Mouse (Mus musculus): ENCODE data around the gene Abcc10. TPM values are rescaled to one million over a fixed set of nuclear protein-coding genes. Genes with fewer than 3 reads are reported as not detected.

Gene Abcc10
- total RNA-seq (2017): 1.3 and 2.2 TPM in 2 replicates

- ATAC-seq (replicated peaks in 1 of 2; ENCODE audit: insufficient read depth in 1 of 2, low FRiP score in 2 of 2, low TSS enrichment in 1 of 2, low read depth in 1 of 2, poor library complexity in 2 of 2, severe bottlenecking in 2 of 2): peak; percentile 98 to 99
Observed at GRCm38 (mm10) chr17:46327906-46328534, at the start of gene Abcc10. Gene Abcc10, minus strand, starts transcription at chr17:46328352.

GRCm38 (mm10) chr17:46371783-46372182 is 43.6 kb upstream of the Abcc10 start:
- ATAC-seq (replicated peaks in 1 of 2; ENCODE audit: insufficient read depth in 1 of 2, low FRiP score in 2 of 2, low TSS enrichment in 1 of 2, low read depth in 1 of 2, poor library complexity in 2 of 2, severe bottlenecking in 2 of 2): peak; percentile 49 to 51; a peak in 1 of 4 replicates

GRCm38 (mm10) chr17:46351026-46351700 is 23.0 kb upstream of the Abcc10 start:
- no peak for ATAC-seq (replicated peaks in 1 of 2; ENCODE audit: insufficient read depth in 1 of 2, low FRiP score in 2 of 2, low TSS enrichment in 1 of 2, low read depth in 1 of 2, poor library complexity in 2 of 2, severe bottlenecking in 2 of 2)

- peak; percentile 82 to 84 for ATAC-seq (replicated peaks in 1 of 2; ENCODE audit: insufficient read depth in 1 of 2, low FRiP score in 2 of 2, low TSS enrichment in 1 of 2, low read depth in 1 of 2, poor library complexity in 2 of 2, severe bottlenecking in 2 of 2)
Observed at GRCm38 (mm10) chr17:46341208-46341607, 13.1 kb upstream of the Abcc10 start.

GRCm38 (mm10) chr17:46336475-46336874 is 8.3 kb upstream of the Abcc10 start:
- no peak for ATAC-seq (replicated peaks in 1 of 2; ENCODE audit: insufficient read depth in 1 of 2, low FRiP score in 2 of 2, low TSS enrichment in 1 of 2, low read depth in 1 of 2, poor library complexity in 2 of 2, severe bottlenecking in 2 of 2)

- no peak for ATAC-seq (replicated peaks in 1 of 2; ENCODE audit: insufficient read depth in 1 of 2, low FRiP score in 2 of 2, low TSS enrichment in 1 of 2, low read depth in 1 of 2, poor library complexity in 2 of 2, severe bottlenecking in 2 of 2)
Observed at GRCm38 (mm10) chr17:46328723-46329122, 571 bp upstream of the Abcc10 start.

GRCm38 (mm10) chr17:46327413-46327905 is 693 bp downstream of the Abcc10 start:
- ATAC-seq (replicated peaks in 1 of 2; ENCODE audit: insufficient read depth in 1 of 2, low FRiP score in 2 of 2, low TSS enrichment in 1 of 2, low read depth in 1 of 2, poor library complexity in 2 of 2, severe bottlenecking in 2 of 2): no peak

GRCm38 (mm10) chr17:46322046-46322823 is 5.9 kb downstream of the Abcc10 start:
- no peak for ATAC-seq (replicated peaks in 1 of 2; ENCODE audit: insufficient read depth in 1 of 2, low FRiP score in 2 of 2, low TSS enrichment in 1 of 2, low read depth in 1 of 2, poor library complexity in 2 of 2, severe bottlenecking in 2 of 2)

GRCm38 (mm10) chr17:46320492-46320891 is 7.7 kb downstream of the Abcc10 start:
- no peak for ATAC-seq (replicated peaks in 1 of 2; ENCODE audit: insufficient read depth in 1 of 2, low FRiP score in 2 of 2, low TSS enrichment in 1 of 2, low read depth in 1 of 2, poor library complexity in 2 of 2, severe bottlenecking in 2 of 2)

GRCm38 (mm10) chr17:46315813-46316212 is 12.3 kb downstream of the Abcc10 start:
- ATAC-seq (replicated peaks in 1 of 2; ENCODE audit: insufficient read depth in 1 of 2, low FRiP score in 2 of 2, low TSS enrichment in 1 of 2, low read depth in 1 of 2, poor library complexity in 2 of 2, severe bottlenecking in 2 of 2): no peak

- no peak for ATAC-seq (replicated peaks in 1 of 2; ENCODE audit: insufficient read depth in 1 of 2, low FRiP score in 2 of 2, low TSS enrichment in 1 of 2, low read depth in 1 of 2, poor library complexity in 2 of 2, severe bottlenecking in 2 of 2)
Observed at GRCm38 (mm10) chr17:46313135-46313715, 14.9 kb downstream of the Abcc10 start.

GRCm38 (mm10) chr17:46310515-46310914 is 17.6 kb downstream of the Abcc10 start:
- ATAC-seq (replicated peaks in 1 of 2; ENCODE audit: insufficient read depth in 1 of 2, low FRiP score in 2 of 2, low TSS enrichment in 1 of 2, low read depth in 1 of 2, poor library complexity in 2 of 2, severe bottlenecking in 2 of 2): no peak

- ATAC-seq (replicated peaks in 1 of 2; ENCODE audit: insufficient read depth in 1 of 2, low FRiP score in 2 of 2, low TSS enrichment in 1 of 2, low read depth in 1 of 2, poor library complexity in 2 of 2, severe bottlenecking in 2 of 2): no peak
Observed at GRCm38 (mm10) chr17:46309835-46310234, 18.3 kb downstream of the Abcc10 start.

- ATAC-seq (replicated peaks in 1 of 2; ENCODE audit: insufficient read depth in 1 of 2, low FRiP score in 2 of 2, low TSS enrichment in 1 of 2, low read depth in 1 of 2, poor library complexity in 2 of 2, severe bottlenecking in 2 of 2): no peak
Observed at GRCm38 (mm10) chr17:46306956-46307355, 21.2 kb downstream of the Abcc10 start.

GRCm38 (mm10) chr17:46304184-46304583 is 24.0 kb downstream of the Abcc10 start:
- no peak for ATAC-seq (replicated peaks in 1 of 2; ENCODE audit: insufficient read depth in 1 of 2, low FRiP score in 2 of 2, low TSS enrichment in 1 of 2, low read depth in 1 of 2, poor library complexity in 2 of 2, severe bottlenecking in 2 of 2)

- no peak for ATAC-seq (replicated peaks in 1 of 2; ENCODE audit: insufficient read depth in 1 of 2, low FRiP score in 2 of 2, low TSS enrichment in 1 of 2, low read depth in 1 of 2, poor library complexity in 2 of 2, severe bottlenecking in 2 of 2)
Observed at GRCm38 (mm10) chr17:46301892-46302291, 26.3 kb downstream of the Abcc10 start.

- ATAC-seq (replicated peaks in 1 of 2; ENCODE audit: insufficient read depth in 1 of 2, low FRiP score in 2 of 2, low TSS enrichment in 1 of 2, low read depth in 1 of 2, poor library complexity in 2 of 2, severe bottlenecking in 2 of 2): peak; percentile 79 to 84
Observed at GRCm38 (mm10) chr17:46298220-46298913, 29.8 kb downstream of the Abcc10 start.

All from hematopoietic stem cell, adult 5-6 weeks (primary cell).